Mouse (Mus musculus): ENCODE results near the gene Eloa. TPM values are rescaled to one million over a fixed set of nuclear protein-coding genes. Genes with fewer than 3 reads are reported as not detected.

Eloa gene
- polyA plus RNA-seq, 1 experiment from 2014 or later = 27.5 TPM

- H3K4me2 ChIP-seq = peak overlapping the region; percentile 92
- peaks cover 19% of the 10 kb centered on the region for H3K4me1 ChIP-seq
- H3K27me3 ChIP-seq (replicated peaks) = no peaks in the 10 kb centered on the region
- peak overlapping the region; percentile 81 for H3K27ac ChIP-seq
- H3K36me3 ChIP-seq (replicated peaks) = peaks cover 47% of the 10 kb centered on the region
- H3K9ac ChIP-seq = peak overlapping the region; percentile 94
- peak overlapping the region; percentile 94 for H3K4me3 ChIP-seq
- 2% methylated on average over 35 of the region's 35 CpGs for WGBS
- H3K9me3 ChIP-seq = no peaks in the 10 kb centered on the region
- peak; percentile 70 for ATAC-seq (replicated peaks)
These were observed 49.6 kb downstream of the Eloa start for GRCm38 (mm10) chr4:135971805-135972555.

- 90% methylated on average over 11 of the region's 11 CpGs for WGBS
- H3K4me2 ChIP-seq = peak overlapping the region; percentile 92; the same call in 1 of the 2 replicates
These were observed 51.0 kb downstream of the Eloa start for GRCm38 (mm10) chr4:135970585-135970984.

GRCm38 (mm10) chr4:135969070-135969750 is 52.4 kb downstream of the Eloa start:
- H3K36me3 ChIP-seq (replicated peaks) = peaks cover 41% of the 10 kb centered on the region
- ATAC-seq (replicated peaks) = no peak

More at GRCm38 (mm10) chr4:135970585-135970984, 51.0 kb downstream of the Eloa start:
- peaks cover 46% of the 10 kb centered on the region for H3K36me3 ChIP-seq (replicated peaks)
- H3K27me3 ChIP-seq (replicated peaks) = no peaks in the 10 kb centered on the region
- H3K27ac ChIP-seq = no peak overlapping the region
- no peak overlapping the region for H3K4me3 ChIP-seq
- no peak for ATAC-seq (replicated peaks)
- peaks cover 19% of the 10 kb centered on the region for H3K4me1 ChIP-seq
- no peak overlapping the region for H3K9ac ChIP-seq
- no peaks in the 10 kb centered on the region for H3K9me3 ChIP-seq

GRCm38 (mm10) chr4:135968271-135968869 is 53.2 kb downstream of the Eloa start:
- WGBS = 77% methylated on average over 19 of the region's 19 CpGs
- Histone ChIP-seq H3K4me2 (no peak overlapping the region), H3K27ac (no peak overlapping the region), H3K4me1 (peaks cover 32% of the 10 kb centered on the region), H3K9ac (no peak overlapping the region), H3K9me3 (no peaks in the 10 kb centered on the region), H3K27me3 (replicated peaks) (no peaks in the 10 kb centered on the region), H3K4me3 (no peak overlapping the region), H3K36me3 (replicated peaks) (peaks cover 41% of the 10 kb centered on the region)
- ATAC-seq (replicated peaks) = no peak

More at GRCm38 (mm10) chr4:135969070-135969750, 52.4 kb downstream of the Eloa start:
- Histone ChIP-seq H3K9me3 (no peaks in the 10 kb centered on the region), H3K4me3 (no peak overlapping the region), H3K27me3 (replicated peaks) (no peaks in the 10 kb centered on the region), H3K4me2 (no peak overlapping the region), H3K27ac (no peak overlapping the region), H3K9ac (no peak overlapping the region), H3K4me1 (peaks cover 29% of the 10 kb centered on the region)
- 94% methylated on average over 13 of the region's 13 CpGs for WGBS

- H3K9ac ChIP-seq = no peak overlapping the region
- peaks cover 41% of the 10 kb centered on the region for H3K36me3 ChIP-seq (replicated peaks)
- no peaks in the 10 kb centered on the region for H3K9me3 ChIP-seq
- ATAC-seq (replicated peaks) = no peak
- H3K4me1 ChIP-seq = peaks cover 35% of the 10 kb centered on the region
- no peak overlapping the region for H3K4me3 ChIP-seq
- no peak overlapping the region for H3K27ac ChIP-seq
- no peak overlapping the region for H3K4me2 ChIP-seq
- no peaks in the 10 kb centered on the region for H3K27me3 ChIP-seq (replicated peaks)
- 92% methylated on average over 18 of the region's 18 CpGs for WGBS
These were observed 54.3 kb downstream of the Eloa start for GRCm38 (mm10) chr4:135967086-135967760.

- no peaks in the 10 kb centered on the region for H3K27me3 ChIP-seq (replicated peaks)
- H3K36me3 ChIP-seq (replicated peaks) = peaks cover 43% of the 10 kb centered on the region
- peaks cover 29% of the 10 kb centered on the region for H3K4me1 ChIP-seq
- no peak overlapping the region for H3K4me3 ChIP-seq
- H3K27ac ChIP-seq = no peak overlapping the region
- no peak overlapping the region for H3K9ac ChIP-seq
- no peaks in the 10 kb centered on the region for H3K9me3 ChIP-seq
- no peak for ATAC-seq (replicated peaks)
- 95% methylated on average over 16 of the region's 16 CpGs for WGBS
- H3K4me2 ChIP-seq = no peak overlapping the region
These were observed 55.3 kb downstream of the Eloa start for GRCm38 (mm10) chr4:135966283-135966682.

- peaks cover 20% of the 10 kb centered on the region for H3K4me1 ChIP-seq
- ATAC-seq (replicated peaks) = no peak
- no peaks in the 10 kb centered on the region for H3K9me3 ChIP-seq
- no peak overlapping the region for H3K9ac ChIP-seq
- 0 out of 2 replicates have a peak overlapping the region, but pooled peaks have one; percentile 4 for H3K4me3 ChIP-seq
- H3K36me3 ChIP-seq (replicated peaks) = peaks cover 41% of the 10 kb centered on the region
- H3K27me3 ChIP-seq (replicated peaks) = no peaks in the 10 kb centered on the region
- WGBS = 83% methylated on average over 9 of the region's 9 CpGs
- peak overlapping the region; percentile 95; the same call in 1 of the 2 replicates for H3K4me2 ChIP-seq
- H3K27ac ChIP-seq = no peak overlapping the region
These were observed 56.5 kb downstream of the Eloa start for GRCm38 (mm10) chr4:135965113-135965512.

- H3K27ac ChIP-seq = peak overlapping the region; percentile 89
- peak overlapping the region; percentile 87 for H3K9ac ChIP-seq
- H3K27me3 ChIP-seq (replicated peaks) = no peaks in the 10 kb centered on the region
- peak overlapping the region; percentile 95 for H3K4me2 ChIP-seq
- H3K4me3 ChIP-seq = peak overlapping the region; percentile 84
- H3K9me3 ChIP-seq = no peaks in the 10 kb centered on the region
- peaks cover 20% of the 10 kb centered on the region for H3K4me1 ChIP-seq
- H3K36me3 ChIP-seq (replicated peaks) = peaks cover 36% of the 10 kb centered on the region
- WGBS = 3% methylated on average over 12 of the region's 12 CpGs
- ATAC-seq (replicated peaks) = 0 out of 2 replicates have a peak, but pooled peaks have one; percentile 3
These were observed 57.1 kb downstream of the Eloa start for GRCm38 (mm10) chr4:135964426-135964825.

GRCm38 (mm10) chr4:135963457-135964193 is 57.9 kb downstream of the Eloa start, which contains the start of gene Gale:
Gene Gale, plus strand, starts transcription at chr4:135963727.
- H3K27ac ChIP-seq = peak within 1 kb of the TSS; percentile 89
- H3K36me3 ChIP-seq (replicated peaks) = peaks cover 28% of the 10 kb centered on the region
- peak within 1 kb of the TSS; percentile 87 for H3K9ac ChIP-seq
- no peaks in the 10 kb centered on the region for H3K27me3 ChIP-seq (replicated peaks)
- H3K9me3 ChIP-seq = no peaks in the 10 kb centered on the region
- peaks cover 20% of the 10 kb centered on the region for H3K4me1 ChIP-seq
- peak; percentile 94 for ATAC-seq (replicated peaks)
- peak within 1 kb of the TSS; percentile 84 for H3K4me3 ChIP-seq
- WGBS = under 1% methylated on average over 56 of the region's 56 CpGs
- H3K4me2 ChIP-seq = peak within 1 kb of the TSS; percentile 95

- Histone ChIP-seq H3K9ac (peak overlapping the region; percentile 72), H3K27me3 (replicated peaks) (no peaks in the 10 kb centered on the region), H3K4me3 (peak overlapping the region; percentile 84), H3K36me3 (replicated peaks) (peaks cover 21% of the 10 kb centered on the region), H3K27ac (peak overlapping the region; percentile 89), H3K4me1 (peaks cover 20% of the 10 kb centered on the region), H3K9me3 (no peaks in the 10 kb centered on the region), H3K4me2 (peak overlapping the region; percentile 95)
- 6% methylated on average over 15 of the region's 15 CpGs for WGBS
- ATAC-seq (replicated peaks) = no peak; the same call in 1 of the 2 replicates
These were observed 58.6 kb downstream of the Eloa start for GRCm38 (mm10) chr4:135962946-135963345.

GRCm38 (mm10) chr4:135962198-135962597 is 59.4 kb downstream of the Eloa start:
- Histone ChIP-seq H3K9ac (no peak overlapping the region), H3K36me3 (replicated peaks) (peaks cover 15% of the 10 kb centered on the region), H3K27me3 (replicated peaks) (no peaks in the 10 kb centered on the region), H3K4me3 (no peak overlapping the region), H3K4me2 (no peak overlapping the region), H3K27ac (no peak overlapping the region), H3K4me1 (peaks cover 20% of the 10 kb centered on the region), H3K9me3 (no peaks in the 10 kb centered on the region)
- 89% methylated on average over 7 of the region's 7 CpGs for WGBS
- no peak for ATAC-seq (replicated peaks)
